Mouse (Mus musculus) embryonic facial prominence, embryonic 10.5 days (tissue): ENCODE measurements at regions not wholly inside any gene's neighbourhood (a gene's known extent, or its start where the extent isn't known, plus 50 kb on each side); places are given as distances from the start of the nearest gene placed in this dataset.

ENCODE experiments used
- DNase-seq: peaks from one replicate; pipeline ENCODE4 v3.0.0-alpha.2; 2017; ENCODE audit warnings: low spot score
- H3K27ac ChIP-seq: fragments of 300-500 bp; sonication (generic); replicated peaks from 2 replicates; pipeline ENCODE4 v1.5.1; 2016; ENCODE audit warnings: mild to moderate bottlenecking
- H3K27me3 ChIP-seq: fragments of 300-500 bp; sonication (generic); replicated peaks from 2 replicates; pipeline ENCODE4 v1.6.1; 2016; ENCODE audit warnings: low read depth, mild to moderate bottlenecking; ENCODE audit not compliant: poor library complexity, severe bottlenecking
- H3K36me3 ChIP-seq: fragments of 300-500 bp; sonication (generic); replicated peaks from 2 replicates; pipeline ENCODE4 v1.6.1; 2016; ENCODE audit warnings: mild to moderate bottlenecking, moderate library complexity
- H3K4me1 ChIP-seq: fragments of 300-500 bp; sonication (generic); 2 replicates; pipeline ENCODE4 v1.6.1; 2016
- H3K4me3 ChIP-seq: fragments of 300-500 bp; sonication (generic); 2 replicates; pipeline ENCODE4 v1.5.1; 2016; ENCODE audit warnings: mild to moderate bottlenecking, moderate library complexity
- H3K9me3 ChIP-seq: fragments of 300-500 bp; sonication (generic); 2 replicates; pipeline ENCODE4 v1.6.1; 2016; ENCODE audit warnings: mild to moderate bottlenecking
- WGBS: fragments of 180-500 bp; shearing (Covaris S2); methylation state at CpG from one replicate; pipeline ENCODE4 v1.1.7; 2016; 5-methylcytosine and 5-hydroxymethylcytosine counted together

- WGBS, result 73% methylated on average over 3 of the region's 3 CpGs
- no peaks in the 10 kb centered on the region for H3K9me3 ChIP-seq
Observed at GRCm38 (mm10) chr16:5431111-5431510, 175.3 kb upstream of the Eef2kmt start.

DNA sequence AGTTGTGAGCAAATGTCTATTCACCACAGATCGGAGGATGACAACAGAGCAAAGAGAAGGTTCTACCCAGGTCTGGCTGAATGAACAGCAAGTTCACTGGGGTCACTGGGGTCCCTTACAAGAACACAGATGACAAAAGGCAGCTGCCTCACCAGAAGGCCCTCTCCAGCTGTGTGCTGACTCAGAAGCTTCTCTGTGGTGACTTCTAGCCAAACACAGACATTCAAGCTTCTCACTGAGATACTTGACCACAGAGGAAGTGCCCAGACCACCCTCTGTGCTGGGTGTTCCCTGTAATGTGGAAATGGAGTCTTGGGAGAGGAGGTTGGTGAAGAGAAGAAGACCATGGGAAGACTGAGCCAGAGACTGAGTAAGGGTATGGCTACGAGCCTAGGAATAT, 173.7 kb upstream of the Eef2kmt start:
- no peak overlapping the region for H3K27ac ChIP-seq
- H3K4me1 ChIP-seq, result no peaks in the 10 kb centered on the region
- no peak for DNase-seq
- H3K36me3 ChIP-seq, result no peaks in the 10 kb centered on the region
- no peak overlapping the region for H3K4me3 ChIP-seq
- H3K27me3 ChIP-seq, result no peaks in the 10 kb centered on the region
- no peaks in the 10 kb centered on the region for H3K9me3 ChIP-seq
- 80% methylated on average over 2 of the region's 2 CpGs for WGBS

More at GRCm38 (mm10) chr16:5431111-5431510, 175.3 kb upstream of the Eef2kmt start:
- peak; percentile 10 for DNase-seq
- no peak overlapping the region for H3K4me3 ChIP-seq
- H3K36me3 ChIP-seq, result no peaks in the 10 kb centered on the region
- no peaks in the 10 kb centered on the region for H3K4me1 ChIP-seq
- no peak overlapping the region for H3K27ac ChIP-seq
- no peaks in the 10 kb centered on the region for H3K27me3 ChIP-seq

DNA sequence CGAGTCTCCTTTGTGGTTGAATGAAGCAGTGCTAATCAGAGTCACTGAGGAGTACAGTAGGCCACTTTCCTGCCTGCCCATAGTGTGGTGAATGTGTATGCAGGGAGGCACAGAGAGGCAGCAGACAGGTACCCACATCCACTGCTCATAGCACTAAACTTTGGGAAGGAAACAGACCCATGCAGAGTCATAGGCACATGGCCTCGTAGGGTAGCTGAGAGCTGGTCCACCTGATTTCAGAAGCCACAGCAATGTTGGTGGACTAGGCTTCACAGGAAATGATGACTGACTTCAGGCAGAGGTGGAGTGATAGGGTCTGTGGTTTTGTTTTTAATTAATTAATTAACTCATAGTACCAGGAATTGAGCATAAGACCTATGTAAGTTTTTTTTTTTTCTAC, 170.1 kb upstream of the Eef2kmt start:
- Histone ChIP-seq H3K4me3 (no peak overlapping the region), H3K4me1 (no peaks in the 10 kb centered on the region), H3K36me3 (no peaks in the 10 kb centered on the region), H3K27ac (no peak overlapping the region), H3K27me3 (no peaks in the 10 kb centered on the region), H3K9me3 (no peaks in the 10 kb centered on the region)
- 83% methylated on average over 2 of the region's 2 CpGs for WGBS
- DNase-seq, result no peak

DNA sequence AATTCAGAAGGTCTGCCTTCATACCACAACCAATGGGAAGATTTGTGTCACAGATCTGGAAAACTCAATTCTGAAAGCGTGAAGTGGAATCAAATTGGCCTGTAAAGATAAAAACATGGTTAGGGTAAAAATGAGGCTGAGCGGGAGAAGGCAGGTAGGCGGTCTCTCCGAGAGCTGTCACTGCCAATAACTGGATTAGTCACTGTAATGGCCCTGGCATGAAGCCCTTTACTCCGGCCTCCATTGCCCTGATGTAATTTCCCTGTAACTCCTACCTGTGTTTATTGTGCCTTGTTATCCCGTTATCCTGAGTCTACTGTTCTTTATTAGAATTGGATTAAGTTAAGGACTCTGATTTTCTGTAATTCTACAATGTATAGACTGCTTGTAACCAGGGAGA, 166.3 kb upstream of the Eef2kmt start:
- no peaks in the 10 kb centered on the region for H3K36me3 ChIP-seq
- no peak for DNase-seq
- H3K4me3 ChIP-seq, result no peak overlapping the region
- no peak overlapping the region for H3K27ac ChIP-seq
- no peaks in the 10 kb centered on the region for H3K27me3 ChIP-seq
- WGBS, result 87% methylated on average over 6 of the region's 6 CpGs
- no peaks in the 10 kb centered on the region for H3K9me3 ChIP-seq
- H3K4me1 ChIP-seq, result no peaks in the 10 kb centered on the region

DNA sequence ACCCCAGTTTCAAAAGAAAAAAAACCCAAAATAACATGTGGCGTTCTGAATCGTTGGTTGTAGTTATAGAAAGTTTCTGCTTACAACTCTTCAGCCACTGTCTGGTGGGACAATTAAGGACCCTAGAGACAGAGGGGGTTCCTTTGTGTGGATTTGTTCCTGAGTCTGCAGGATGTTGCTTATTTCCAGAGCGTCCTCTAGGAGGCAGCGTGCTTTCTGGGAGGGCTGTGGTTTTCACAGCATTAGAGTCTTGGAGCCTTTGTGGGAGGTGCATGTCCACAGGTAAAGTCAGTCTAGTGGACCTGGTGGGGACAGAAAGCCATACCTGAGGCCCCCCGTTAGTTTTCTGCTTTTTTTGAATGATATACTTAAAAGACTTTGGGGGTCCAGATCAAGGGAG, 165.8 kb upstream of the Eef2kmt start:
- H3K9me3 ChIP-seq, result no peaks in the 10 kb centered on the region
- H3K4me1 ChIP-seq, result no peaks in the 10 kb centered on the region
- 80% methylated on average over 5 of the region's 5 CpGs for WGBS
- H3K27ac ChIP-seq, result no peak overlapping the region
- no peaks in the 10 kb centered on the region for H3K36me3 ChIP-seq
- H3K4me3 ChIP-seq, result no peak overlapping the region
- H3K27me3 ChIP-seq, result no peaks in the 10 kb centered on the region
- no peak for DNase-seq

DNA sequence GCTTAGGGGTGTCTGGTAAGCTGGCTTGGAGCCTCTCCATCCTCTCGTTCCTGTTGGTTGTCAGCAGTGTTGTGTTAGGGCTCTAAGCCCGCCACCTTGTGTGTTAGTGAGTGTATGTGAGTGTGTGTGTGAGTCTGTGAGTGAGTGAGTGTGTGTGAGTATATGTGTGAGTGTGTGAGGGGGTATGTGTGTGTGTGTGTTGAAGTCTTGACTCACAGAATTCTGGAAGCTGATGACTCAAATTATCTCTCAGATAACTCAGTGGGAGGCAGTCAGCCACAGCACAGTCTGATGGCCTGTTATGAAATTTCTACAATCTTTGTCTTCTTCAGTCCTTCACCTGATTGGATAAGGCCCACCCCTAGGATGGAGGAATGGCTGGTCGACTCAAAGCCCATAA, 163.7 kb upstream of the Eef2kmt start:
- WGBS, result 79% methylated on average over 3 of the region's 3 CpGs
- no peak for DNase-seq
- H3K9me3 ChIP-seq, result no peaks in the 10 kb centered on the region
- no peaks in the 10 kb centered on the region for H3K4me1 ChIP-seq
- no peaks in the 10 kb centered on the region for H3K27me3 ChIP-seq
- H3K4me3 ChIP-seq, result no peak overlapping the region
- H3K27ac ChIP-seq, result no peak overlapping the region
- no peaks in the 10 kb centered on the region for H3K36me3 ChIP-seq

GRCm38 (mm10) chr16:5418462-5419197, 162.8 kb upstream of the Eef2kmt start:
- WGBS, result 76% methylated on average over 4 of the region's 4 CpGs
- DNase-seq, result no peak
- Histone ChIP-seq H3K36me3 (no peaks in the 10 kb centered on the region), H3K9me3 (no peaks in the 10 kb centered on the region), H3K4me1 (no peaks in the 10 kb centered on the region), H3K27ac (no peak overlapping the region), H3K27me3 (no peaks in the 10 kb centered on the region), H3K4me3 (no peak overlapping the region)

DNA sequence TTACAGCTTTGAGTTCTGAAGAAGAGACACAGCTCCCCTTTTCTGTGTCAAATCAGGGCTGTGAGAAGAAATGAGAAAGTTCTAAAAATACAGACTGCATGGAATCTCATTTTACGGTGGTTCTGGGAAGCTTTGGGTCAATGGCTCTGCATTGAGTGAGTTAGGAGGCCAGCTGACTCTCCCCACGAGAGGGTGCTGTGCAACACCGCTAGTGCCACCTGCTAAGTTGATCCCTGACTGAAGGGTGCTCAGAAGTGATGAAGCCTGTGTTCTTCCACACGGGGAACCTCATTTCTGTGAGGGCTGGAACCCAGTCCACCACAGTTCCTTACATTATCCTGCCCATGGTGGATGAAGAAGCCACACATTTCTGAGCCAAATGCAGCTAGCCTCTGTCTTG, 159.5 kb upstream of the Eef2kmt start:
- Histone ChIP-seq H3K27me3 (no peaks in the 10 kb centered on the region), H3K4me1 (no peaks in the 10 kb centered on the region), H3K27ac (no peak overlapping the region), H3K4me3 (no peak overlapping the region), H3K36me3 (no peaks in the 10 kb centered on the region), H3K9me3 (no peaks in the 10 kb centered on the region)
- no peak for DNase-seq
- WGBS, result 77% methylated on average over 4 of the region's 4 CpGs

DNA sequence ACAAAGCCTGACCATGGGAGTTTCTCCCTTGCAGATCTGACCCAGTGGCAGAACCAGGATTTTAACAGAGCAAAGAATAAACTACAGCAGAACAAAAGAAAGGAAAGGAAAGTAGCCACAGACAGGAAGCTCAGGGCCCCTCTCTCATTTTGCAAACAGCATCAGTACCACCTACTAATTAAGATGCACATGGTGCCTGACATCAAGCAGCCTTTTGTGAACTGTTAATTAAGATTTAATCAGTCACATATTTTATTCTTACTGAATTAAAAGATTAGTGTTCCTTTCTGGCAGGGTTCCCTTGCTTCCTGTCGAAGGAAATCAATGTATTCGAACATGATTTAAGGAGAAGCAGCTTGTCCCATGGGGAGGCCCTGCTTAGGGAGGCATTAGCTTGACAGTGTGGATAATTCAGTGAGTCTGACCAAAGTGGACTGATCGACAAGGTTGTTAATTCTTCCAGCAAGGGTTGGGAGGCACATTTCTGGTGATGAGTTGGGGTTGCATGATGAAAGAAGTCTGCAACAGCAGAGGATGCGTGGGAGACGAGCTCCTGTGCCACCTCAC, 156.1 kb upstream of the Eef2kmt start:
- H3K4me3 ChIP-seq, result no peak overlapping the region
- 74% methylated on average over 5 of the region's 5 CpGs for WGBS
- no peaks in the 10 kb centered on the region for H3K36me3 ChIP-seq
- no peaks in the 10 kb centered on the region for H3K9me3 ChIP-seq
- H3K4me1 ChIP-seq, result no peaks in the 10 kb centered on the region
- H3K27ac ChIP-seq, result no peak overlapping the region
- no peak for DNase-seq
- peaks cover 5% of the 10 kb centered on the region; the same call in 1 of the 2 replicates for H3K27me3 ChIP-seq

DNA sequence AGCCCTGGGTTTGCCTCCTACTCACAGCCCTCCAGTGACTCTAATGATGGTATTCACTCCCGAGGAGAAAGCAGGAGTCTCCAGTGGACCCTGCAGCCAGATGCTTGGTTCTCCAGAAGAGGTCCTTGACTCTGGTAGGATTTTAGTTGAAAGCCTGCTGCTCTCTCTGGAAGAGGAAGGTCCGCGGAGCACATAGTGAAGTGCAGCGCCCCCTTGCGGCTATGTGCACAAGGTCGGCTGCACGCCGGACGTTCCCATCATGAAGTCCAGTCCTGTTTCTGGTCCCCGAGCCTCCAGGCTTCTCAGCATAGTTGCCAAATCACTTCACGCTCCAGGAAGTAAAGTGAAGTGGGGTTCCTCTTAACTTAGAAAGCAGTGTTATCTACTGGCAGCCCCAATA, 150.9 kb upstream of the Eef2kmt start:
- Histone ChIP-seq H3K4me3 (no peak overlapping the region), H3K4me1 (no peaks in the 10 kb centered on the region), H3K27ac (no peak overlapping the region), H3K9me3 (no peaks in the 10 kb centered on the region), H3K27me3 (peaks cover 13% of the 10 kb centered on the region; the same call in 1 of the 2 replicates), H3K36me3 (no peaks in the 10 kb centered on the region)
- 7% methylated on average over 11 of the region's 11 CpGs for WGBS
- DNase-seq, result peak; percentile 82

DNA sequence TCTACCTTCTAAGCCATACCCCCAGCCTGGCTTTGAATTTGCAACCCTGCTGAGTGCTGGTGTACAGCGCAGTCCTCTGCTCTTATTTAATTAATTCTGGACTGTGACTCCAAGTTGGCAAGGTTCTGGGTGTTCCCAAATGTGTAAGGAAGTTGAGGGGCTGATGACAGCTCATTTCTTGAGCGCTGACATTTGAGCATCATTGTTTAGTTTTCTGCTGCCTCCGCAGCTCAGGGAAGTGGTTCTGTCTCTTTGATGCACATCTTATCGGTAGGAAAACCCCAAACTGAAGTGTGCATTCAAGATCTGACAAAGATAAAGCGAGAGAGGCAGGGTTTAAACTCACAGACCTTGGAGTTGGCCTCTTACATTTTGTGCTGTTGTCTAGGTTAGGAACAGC, 137.6 kb upstream of the Eef2kmt start:
- H3K9me3 ChIP-seq, result no peaks in the 10 kb centered on the region
- no peak for DNase-seq
- H3K4me3 ChIP-seq, result no peak overlapping the region
- no peak overlapping the region for H3K27ac ChIP-seq
- no peaks in the 10 kb centered on the region for H3K4me1 ChIP-seq
- no peaks in the 10 kb centered on the region for H3K36me3 ChIP-seq
- 86% methylated on average over 5 of the region's 5 CpGs for WGBS
- H3K27me3 ChIP-seq, result no peaks in the 10 kb centered on the region

- WGBS, result 47% methylated on average over 4 of the region's 4 CpGs
- H3K27ac ChIP-seq, result no peak overlapping the region
- H3K4me3 ChIP-seq, result no peak overlapping the region
- no peaks in the 10 kb centered on the region for H3K27me3 ChIP-seq
- peaks cover 10% of the 10 kb centered on the region for H3K4me1 ChIP-seq
- H3K9me3 ChIP-seq, result no peaks in the 10 kb centered on the region
- no peak for DNase-seq
- H3K36me3 ChIP-seq, result no peaks in the 10 kb centered on the region
Observed at GRCm38 (mm10) chr16:5382930-5383329, 127.1 kb upstream of the Eef2kmt start.

GRCm38 (mm10) chr16:5382228-5382884, 126.6 kb upstream of the Eef2kmt start:
- 34% methylated on average over 6 of the region's 6 CpGs for WGBS
- Histone ChIP-seq H3K4me3 (no peak overlapping the region), H3K36me3 (no peaks in the 10 kb centered on the region), H3K27ac (no peak overlapping the region; the same call in 1 of the 2 replicates), H3K9me3 (no peaks in the 10 kb centered on the region), H3K27me3 (no peaks in the 10 kb centered on the region), H3K4me1 (peaks cover 10% of the 10 kb centered on the region)
- peak; percentile 15 for DNase-seq
